Mouse (Mus musculus) urinary bladder, postnatal 4 days (tissue): Measurements from ENCODE around the gene Zfp760.
"Not testable (repeated sequence)": the region's sequence is repeated elsewhere in the genome, so short reads cannot be mapped to it uniquely, and the experiment has no call there.

Experiments used
- DNase-seq, 2 experiments: peaks; one replicate each; pipeline ENCODE4 v3.0.0; 2021 to 2022; ENCODE audit warnings: low spot score in 2 of 2

Zfp760 gene

GRCm38 (mm10) chr17:21707343-21707996, at the start of gene Zfp760:
Zfp760 (plus strand) TSS chr17:21707741.
- DNase-seq: peak; percentile 77 to 80

DNA sequence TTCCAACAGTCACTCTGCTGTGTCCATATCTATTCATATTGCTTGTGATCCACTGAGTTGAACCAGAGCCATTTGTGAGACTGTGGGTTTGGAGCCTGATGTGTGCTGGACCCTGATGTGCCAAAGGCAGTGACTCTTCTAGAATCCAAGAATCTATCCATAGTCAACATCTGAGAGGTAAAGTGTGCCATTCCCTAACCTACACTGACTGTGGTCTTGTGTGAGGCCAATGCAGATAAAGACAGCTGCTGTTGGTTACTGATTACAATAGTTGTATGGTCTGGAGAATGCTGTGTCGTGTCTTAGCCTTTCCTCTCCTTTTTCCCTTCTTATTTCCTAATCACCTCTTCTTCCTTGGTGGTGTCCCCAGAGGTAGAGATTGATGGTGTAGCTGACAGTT, 28.7 kb upstream of the Zfp760 start:
- not testable (repeated sequence) for DNase-seq

DNA sequence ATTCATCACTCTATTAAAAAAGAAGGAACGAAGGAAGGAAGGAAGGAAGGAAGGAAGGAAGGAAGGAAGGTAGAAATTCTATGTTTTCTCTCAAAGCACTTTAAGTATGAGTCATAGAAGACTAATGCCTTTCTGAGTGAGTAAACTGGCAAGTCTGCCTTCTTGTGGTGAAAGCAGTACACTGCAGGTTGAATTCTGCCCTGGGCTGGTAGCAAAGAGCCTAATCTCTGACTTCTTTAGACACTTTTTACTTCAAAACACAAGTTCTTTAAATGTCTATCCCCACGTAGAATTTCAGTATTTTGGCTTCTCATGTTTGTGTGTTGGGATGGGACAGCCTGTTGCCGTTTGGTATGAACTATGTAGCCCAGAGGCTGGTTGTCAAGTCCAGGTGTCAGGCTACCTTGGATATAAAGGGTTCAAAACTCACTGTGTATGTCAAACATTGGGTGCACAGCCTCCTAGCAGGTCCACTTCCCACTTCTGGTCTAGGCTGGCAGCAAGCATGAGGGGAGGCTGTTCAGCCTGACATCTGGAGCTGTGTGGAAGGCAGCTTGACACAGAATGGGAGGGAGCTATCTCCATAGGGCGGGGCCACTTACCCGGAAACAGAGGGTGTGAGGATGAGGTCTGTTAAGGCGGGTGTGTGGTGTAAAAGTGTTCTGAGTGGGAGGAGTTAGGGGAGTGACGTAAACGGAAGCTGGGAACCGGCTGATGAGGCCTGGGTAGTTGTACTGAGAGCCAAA, 28.1 kb upstream of the Zfp760 start:
- peak; percentile 80 for DNase-seq

GRCm38 (mm10) chr17:21680019-21680376, 27.5 kb upstream of the Zfp760 start:
- DNase-seq: not testable (repeated sequence)

DNA sequence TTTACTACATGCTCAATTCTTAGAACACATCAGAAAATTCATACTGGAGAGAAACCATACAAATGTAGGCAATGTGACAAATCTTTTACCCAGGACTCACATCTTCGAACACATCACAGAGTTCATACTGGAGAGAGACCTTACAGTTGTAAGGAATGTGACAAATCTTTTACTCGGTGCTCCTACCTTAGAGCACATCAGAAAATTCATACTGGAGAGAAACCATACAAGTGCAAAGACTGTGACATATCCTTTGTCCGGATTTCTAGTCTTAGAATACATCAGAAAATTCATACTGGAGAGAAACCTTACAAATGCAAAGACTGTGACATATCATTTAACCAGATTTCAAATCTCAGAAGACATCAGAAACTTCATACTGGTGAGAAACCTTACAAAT, 16.0 kb upstream of the Zfp760 start, which contains the start of gene Gm10226:
Gene Gm10226, plus strand, starts transcription at position 301 of the 400 bp plus-strand sequence.
- DNase-seq: no peak

- DNase-seq: no peak
Measured at GRCm38 (mm10) chr17:21693342-21693741, 14.2 kb upstream of the Zfp760 start.

GRCm38 (mm10) chr17:21696073-21696472, 11.5 kb upstream of the Zfp760 start:
- DNase-seq: no peak

- DNase-seq: no peak
Measured at GRCm38 (mm10) chr17:21702281-21703240, 5.0 kb upstream of the Zfp760 start.

DNA sequence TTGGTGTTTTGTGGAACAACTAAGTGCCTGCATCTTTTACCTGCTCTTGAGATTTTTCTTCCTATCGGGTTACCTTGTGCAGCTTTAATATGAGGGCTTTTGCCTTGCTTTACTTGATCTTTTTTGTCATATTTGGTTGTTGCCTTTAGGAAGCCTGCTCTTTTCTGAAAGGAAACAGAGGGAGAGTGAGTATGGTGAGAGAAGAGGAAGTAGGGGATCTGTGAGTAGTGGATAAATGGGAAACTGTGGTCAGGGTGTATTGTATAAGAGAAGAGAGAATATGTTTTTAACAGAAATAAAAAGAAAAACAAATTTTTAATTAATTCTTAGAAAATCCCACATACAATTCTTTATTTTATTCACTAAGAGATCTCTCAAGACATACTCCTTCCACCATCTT, 4.1 kb upstream of the Zfp760 start:
- DNase-seq: no peak

GRCm38 (mm10) chr17:21708401-21708800, 860 bp downstream of the Zfp760 start:
- DNase-seq: no peak

DNA sequence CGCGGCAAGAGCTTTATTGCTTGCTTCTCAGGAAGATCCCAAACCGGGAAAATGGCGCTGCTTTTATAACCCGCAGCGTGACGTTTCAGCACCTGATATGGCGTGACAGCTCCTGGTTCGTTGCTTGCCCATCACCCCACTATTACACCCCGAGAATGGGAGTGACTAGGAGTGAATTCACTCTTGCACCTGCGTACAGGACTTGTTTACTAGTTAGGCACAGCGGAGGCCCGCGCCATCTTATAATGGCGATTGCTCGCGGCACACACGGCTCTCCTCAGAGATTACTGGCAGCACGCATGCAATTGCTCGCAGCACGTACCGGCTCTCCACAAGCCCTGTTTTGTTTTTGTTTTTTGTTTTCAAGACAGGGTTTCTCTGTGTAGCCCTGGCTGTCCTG, 23.0 kb downstream of the Zfp760 start, which contains the start of gene Zfp229:
Gene Zfp229, plus strand, starts transcription at position 301 of the 400 bp plus-strand sequence.
- DNase-seq: not testable (repeated sequence)

DNA sequence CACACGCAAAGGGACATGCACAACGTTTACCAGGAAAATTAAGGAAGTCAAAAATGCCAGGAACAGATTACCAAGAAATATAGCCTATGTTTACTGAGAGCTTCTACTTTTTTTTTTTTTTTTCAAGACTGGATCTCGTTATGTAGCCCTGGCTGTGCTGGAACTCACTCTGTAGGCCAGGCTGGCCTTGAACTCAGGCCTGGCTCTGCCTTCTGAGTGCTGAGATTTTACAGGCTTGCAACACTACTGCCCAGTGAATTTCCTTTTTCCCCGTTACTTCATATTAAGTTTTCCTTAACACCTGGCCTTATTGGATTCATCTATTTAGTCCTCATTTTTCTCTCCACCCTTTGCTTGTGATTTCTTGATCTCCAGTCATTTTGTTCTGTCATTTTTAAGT, 25.5 kb downstream of the Zfp760 start:
- no peak for DNase-seq

GRCm38 (mm10) chr17:21733529-21734031, 26.0 kb downstream of the Zfp760 start:
- DNase-seq: peak; percentile 64 to 66

DNA sequence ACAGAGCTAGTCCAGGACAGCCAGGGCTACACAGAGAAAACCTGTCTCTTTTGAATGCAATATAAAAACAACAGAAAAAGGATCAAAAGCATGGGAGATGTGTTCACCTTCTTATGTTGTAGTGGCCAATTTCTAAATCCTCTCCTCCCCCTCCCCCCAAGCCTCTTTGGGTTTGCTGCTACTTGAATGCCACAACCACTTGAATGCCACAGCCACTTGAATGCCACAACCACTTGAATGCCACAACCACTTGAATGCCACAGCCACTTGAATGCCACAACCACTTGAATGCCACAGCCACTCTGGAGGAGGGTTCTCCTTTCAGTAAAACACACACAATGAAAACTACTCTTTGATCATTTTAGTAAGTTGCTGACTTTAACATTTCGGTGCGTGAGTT, 45.2 kb downstream of the Zfp760 start:
- no peak for DNase-seq

DNA sequence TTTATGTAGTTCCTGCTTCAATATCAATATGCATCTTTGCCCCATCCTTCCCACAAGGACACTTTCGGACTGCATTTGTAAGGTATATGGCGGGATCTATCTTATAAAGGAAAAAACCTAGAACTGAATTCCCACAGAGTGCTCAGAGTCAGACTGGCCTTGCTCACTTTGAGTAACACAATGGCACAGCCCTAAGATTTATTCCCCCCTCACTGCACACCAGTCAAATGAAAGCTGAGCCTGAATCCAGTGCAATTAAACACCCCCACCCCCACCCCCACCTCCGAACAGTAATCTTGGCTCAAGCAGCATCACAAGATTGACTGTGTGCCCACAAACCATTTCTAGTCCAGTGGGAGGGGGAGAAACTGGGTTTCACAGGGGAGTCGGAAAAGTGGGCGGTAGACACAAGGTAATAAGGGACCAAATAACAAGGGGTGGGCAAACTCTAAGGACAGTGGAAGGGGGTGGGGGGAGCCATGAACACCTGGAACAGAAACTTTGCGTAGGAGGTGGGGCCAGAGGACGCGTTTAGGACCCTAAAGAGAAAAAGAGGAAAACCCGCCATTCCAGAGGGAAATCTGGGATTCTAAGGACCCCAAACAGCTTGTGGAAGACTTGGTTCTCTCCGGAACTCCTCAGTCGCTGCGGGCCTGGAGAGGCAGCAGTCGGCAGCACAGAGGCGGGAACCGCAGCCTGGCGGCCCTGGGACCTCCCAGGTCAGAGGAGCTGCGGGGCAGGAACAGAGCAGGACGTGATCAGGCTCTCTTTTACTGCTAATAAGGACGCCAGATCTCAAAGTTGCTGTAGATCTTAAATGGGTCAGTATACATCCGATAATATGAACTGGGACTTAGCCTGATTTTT, 46.0 kb downstream of the Zfp760 start:
- DNase-seq: no peak

DNA sequence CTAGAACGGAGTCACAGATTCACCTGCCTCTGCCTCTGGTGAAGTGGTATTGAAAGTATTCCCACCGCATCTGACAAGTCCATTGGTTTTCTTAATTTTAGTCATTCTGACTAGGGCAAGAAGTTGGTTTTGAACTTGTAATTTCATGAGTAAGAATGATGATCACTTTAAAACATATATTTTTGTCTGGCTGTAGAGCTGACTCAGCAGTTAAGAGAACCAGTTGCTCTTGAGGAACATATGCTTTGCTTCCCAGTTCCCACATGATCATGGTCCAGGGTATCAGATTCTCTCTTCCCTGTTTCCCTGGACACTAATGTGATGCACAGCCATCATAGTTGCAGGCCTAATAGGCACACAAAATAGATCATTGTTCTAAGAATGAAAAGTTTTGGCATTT, 62.8 kb downstream of the Zfp760 start:
- no peak for DNase-seq
